Mouse (Mus musculus): ENCODE data around the gene Stk24. TPM values are rescaled to one million over a fixed set of nuclear protein-coding genes. Genes with fewer than 3 reads are reported as not detected.
"Not testable (repeated sequence)": the region's sequence is repeated elsewhere in the genome, so short reads cannot be mapped to it uniquely, and the experiment has no call there.

Stk24 gene
- polyA plus RNA-seq (2012; rRNA removed) = 30.9 and 32.3 TPM in 2 replicates

GRCm38 (mm10) chr14:121379827-121380145, at the start of gene Stk24:
Gene Stk24, minus strand, starts transcription at chr14:121380011.
- no peak for DNase-seq (ENCODE audit: extremely low spot score in 1 of 2, low spot score in 1 of 2)

- DNase-seq (ENCODE audit: extremely low spot score in 1 of 2, low spot score in 1 of 2) = no peak
Measured at GRCm38 (mm10) chr14:121428148-121428547, 48.3 kb upstream of the Stk24 start.

GRCm38 (mm10) chr14:121426743-121427142, 46.9 kb upstream of the Stk24 start:
- DNase-seq (ENCODE audit: extremely low spot score in 1 of 2, low spot score in 1 of 2) = no peak

GRCm38 (mm10) chr14:121425004-121425793, 45.4 kb upstream of the Stk24 start:
- DNase-seq (ENCODE audit: extremely low spot score in 1 of 2, low spot score in 1 of 2) = no peak

- DNase-seq (ENCODE audit: extremely low spot score in 1 of 2, low spot score in 1 of 2) = no peak
Measured at GRCm38 (mm10) chr14:121423341-121423751, 43.5 kb upstream of the Stk24 start.

GRCm38 (mm10) chr14:121422664-121423340, 43.0 kb upstream of the Stk24 start:
- DNase-seq (ENCODE audit: extremely low spot score in 1 of 2, low spot score in 1 of 2) = no peak

GRCm38 (mm10) chr14:121422000-121422399, 42.2 kb upstream of the Stk24 start:
- DNase-seq (ENCODE audit: extremely low spot score in 1 of 2, low spot score in 1 of 2) = no peak

- peak in 1 of 2 experiments; percentile 11 for DNase-seq (ENCODE audit: extremely low spot score in 1 of 2, low spot score in 1 of 2)
Measured at GRCm38 (mm10) chr14:121417594-121417993, 37.8 kb upstream of the Stk24 start.

- no peak for DNase-seq (ENCODE audit: extremely low spot score in 1 of 2, low spot score in 1 of 2)
Measured at GRCm38 (mm10) chr14:121416626-121417319, 37.0 kb upstream of the Stk24 start.

GRCm38 (mm10) chr14:121414635-121415241, 34.9 kb upstream of the Stk24 start:
- no peak for DNase-seq (ENCODE audit: extremely low spot score in 1 of 2, low spot score in 1 of 2)

- not testable (repeated sequence) for DNase-seq (ENCODE audit: extremely low spot score in 1 of 2, low spot score in 1 of 2)
Measured at GRCm38 (mm10) chr14:121413726-121414125, 33.9 kb upstream of the Stk24 start.

GRCm38 (mm10) chr14:121408944-121409343, 29.1 kb upstream of the Stk24 start:
- no peak for DNase-seq (ENCODE audit: extremely low spot score in 1 of 2, low spot score in 1 of 2)

- DNase-seq (ENCODE audit: extremely low spot score in 1 of 2, low spot score in 1 of 2) = no peak
Measured at GRCm38 (mm10) chr14:121406943-121407342, 27.1 kb upstream of the Stk24 start.

- no peak for DNase-seq (ENCODE audit: extremely low spot score in 1 of 2, low spot score in 1 of 2)
Measured at GRCm38 (mm10) chr14:121405546-121405945, 25.7 kb upstream of the Stk24 start.

GRCm38 (mm10) chr14:121405120-121405519, 25.3 kb upstream of the Stk24 start:
- no peak for DNase-seq (ENCODE audit: extremely low spot score in 1 of 2, low spot score in 1 of 2)

- DNase-seq (ENCODE audit: extremely low spot score in 1 of 2, low spot score in 1 of 2) = no peak
Measured at GRCm38 (mm10) chr14:121399676-121400075, 19.9 kb upstream of the Stk24 start.

GRCm38 (mm10) chr14:121397471-121397870, 17.7 kb upstream of the Stk24 start:
- no peak for DNase-seq (ENCODE audit: extremely low spot score in 1 of 2, low spot score in 1 of 2)

GRCm38 (mm10) chr14:121395125-121395524, 15.3 kb upstream of the Stk24 start:
- DNase-seq (ENCODE audit: extremely low spot score in 1 of 2, low spot score in 1 of 2) = no peak

GRCm38 (mm10) chr14:121391927-121392326, 12.1 kb upstream of the Stk24 start:
- no peak for DNase-seq (ENCODE audit: extremely low spot score in 1 of 2, low spot score in 1 of 2)

GRCm38 (mm10) chr14:121387760-121388159, 7.9 kb upstream of the Stk24 start:
- no peak for DNase-seq (ENCODE audit: extremely low spot score in 1 of 2, low spot score in 1 of 2)

- DNase-seq (ENCODE audit: extremely low spot score in 1 of 2, low spot score in 1 of 2) = peak in 1 of 2 experiments; percentile 72
Measured at GRCm38 (mm10) chr14:121385440-121385839, 5.6 kb upstream of the Stk24 start.
